Mouse (Mus musculus): ENCODE data around the gene Gnaq. TPM values are rescaled to one million over a fixed set of nuclear protein-coding genes. Genes with fewer than 3 reads are reported as not detected.

Gene Gnaq
- total RNA-seq, 1 experiment, result 17.8 TPM

DNA sequence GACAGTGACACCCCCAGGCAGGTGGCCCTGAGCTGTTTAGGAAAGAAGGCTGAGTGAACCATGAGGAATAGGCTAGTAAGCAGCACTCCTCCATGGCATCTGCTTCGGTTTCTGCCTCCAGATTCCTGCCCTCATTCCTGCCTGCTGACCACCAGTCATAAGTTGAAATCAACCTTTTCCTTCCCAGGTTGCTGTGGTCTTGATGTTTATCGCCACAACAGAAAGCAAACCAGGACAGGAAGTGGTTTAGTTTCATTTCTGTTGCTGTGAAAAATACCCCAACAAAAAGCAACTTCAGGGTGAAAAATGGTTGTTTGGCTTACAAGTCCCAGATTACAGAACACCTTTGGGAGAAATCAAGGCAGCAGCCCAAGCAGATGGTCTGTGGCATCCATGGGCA, 249.8 kb downstream of the Gnaq start:
- Histone ChIP-seq H3K9ac (ENCODE audit: insufficient read depth, low read depth, low read length, poor library complexity, severe bottlenecking) (no peak overlapping the region), H3K27ac (ENCODE audit: insufficient read depth, low read depth, low read length, poor library complexity, severe bottlenecking) (no peak overlapping the region), H3K4me1 (ENCODE audit: control insufficient read depth in 2 of 2, insufficient read depth in 2 of 2, low read length in 2 of 2, poor library complexity in 1 of 2) (no peaks in the 10 kb centered on the region), H3K4me3 (ENCODE audit: insufficient read depth in 1 of 2, low read depth in 1 of 2, low read length in 2 of 2, poor library complexity in 1 of 2, severe bottlenecking in 1 of 2) (no peak overlapping the region), H3K36me3 (ENCODE audit: control insufficient read depth, insufficient read depth, low read length, poor library complexity, severe bottlenecking) (peaks cover 6% of the 10 kb centered on the region; the same call in 1 of the 2 replicates), H3K9me3 (ENCODE audit: control insufficient read depth, insufficient read depth, low read depth, low read length) (no peaks in the 10 kb centered on the region)
- DNase-seq (ENCODE audit: low read depth, low spot score), result no peak
- in situ Hi-C loops (cut with MboI; ENCODE audit: low sequenced_read_pairs in 2 of 2, unreplicated experiment in 2 of 2), result no loop called here
- TF ChIP-seq ZC3H11A (IDR thresholded peaks at IDR 0.05; ENCODE audit: borderline replicate concordance, low read depth, low read length) (no peak), CHD2 (IDR thresholded peaks at IDR 0.05; ENCODE audit: low read depth, low read length) (no peak), MAFK (IDR thresholded peaks at IDR 0.05; ENCODE audit: insufficient read depth, low read depth, low read length) (no peak), ZNF384 (IDR thresholded peaks at IDR 0.05; ENCODE audit: low read depth, low read length) (no peak), HCFC1 (IDR thresholded peaks at IDR 0.05; ENCODE audit: borderline replicate concordance, insufficient read depth, low read length) (no peak)

DNA sequence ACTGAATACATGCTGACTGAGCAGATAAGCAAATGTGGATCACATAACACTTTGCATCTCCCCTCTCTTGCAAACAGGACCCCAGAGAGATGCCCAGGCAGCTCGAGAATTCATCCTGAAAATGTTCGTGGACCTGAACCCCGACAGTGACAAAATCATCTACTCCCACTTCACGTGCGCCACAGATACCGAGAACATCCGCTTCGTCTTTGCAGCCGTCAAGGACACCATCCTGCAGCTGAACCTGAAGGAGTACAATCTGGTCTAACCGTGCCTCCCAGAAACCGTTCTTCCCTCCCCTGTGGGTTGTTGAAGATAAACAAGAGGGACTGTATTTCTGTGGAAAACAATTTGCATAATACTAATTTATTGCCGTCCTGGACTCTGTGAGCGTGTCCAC, 250.5 kb downstream of the Gnaq start:
- peaks cover 6% of the 10 kb centered on the region; the same call in 1 of the 2 replicates for H3K36me3 ChIP-seq (ENCODE audit: control insufficient read depth, insufficient read depth, low read length, poor library complexity, severe bottlenecking)
- in situ Hi-C loops (cut with MboI; ENCODE audit: low sequenced_read_pairs in 2 of 2, unreplicated experiment in 2 of 2), result no loop called here

GRCm38 (mm10) chr19:16384094-16384493, 251.5 kb downstream of the Gnaq start:
- in situ Hi-C loops (cut with MboI; ENCODE audit: low sequenced_read_pairs in 2 of 2, unreplicated experiment in 2 of 2), result no loop called here
- DNase-seq (ENCODE audit: low read depth, low spot score), result no peak
- Histone ChIP-seq H3K9ac (ENCODE audit: insufficient read depth, low read depth, low read length, poor library complexity, severe bottlenecking) (no peak overlapping the region), H3K36me3 (ENCODE audit: control insufficient read depth, insufficient read depth, low read length, poor library complexity, severe bottlenecking) (peaks cover 4% of the 10 kb centered on the region; the same call in 1 of the 2 replicates), H3K9me3 (ENCODE audit: control insufficient read depth, insufficient read depth, low read depth, low read length) (no peaks in the 10 kb centered on the region), H3K4me3 (ENCODE audit: insufficient read depth in 1 of 2, low read depth in 1 of 2, low read length in 2 of 2, poor library complexity in 1 of 2, severe bottlenecking in 1 of 2) (no peak overlapping the region), H3K4me1 (ENCODE audit: control insufficient read depth in 2 of 2, insufficient read depth in 2 of 2, low read length in 2 of 2, poor library complexity in 1 of 2) (no peaks in the 10 kb centered on the region), H3K27ac (ENCODE audit: insufficient read depth, low read depth, low read length, poor library complexity, severe bottlenecking) (no peak overlapping the region)
- TF ChIP-seq MAFK (IDR thresholded peaks at IDR 0.05; ENCODE audit: insufficient read depth, low read depth, low read length) (no peak), ZC3H11A (IDR thresholded peaks at IDR 0.05; ENCODE audit: borderline replicate concordance, low read depth, low read length) (no peak), CHD2 (IDR thresholded peaks at IDR 0.05; ENCODE audit: low read depth, low read length) (no peak), HCFC1 (IDR thresholded peaks at IDR 0.05; ENCODE audit: borderline replicate concordance, insufficient read depth, low read length) (no peak), ZNF384 (IDR thresholded peaks at IDR 0.05; ENCODE audit: low read depth, low read length) (no peak)

More for the DNA sequence above, 250.5 kb downstream of the Gnaq start:
- no peak overlapping the region for H3K9ac ChIP-seq (ENCODE audit: insufficient read depth, low read depth, low read length, poor library complexity, severe bottlenecking)
- peak; percentile 31; the same call in 1 of the 2 replicates for TF ChIP-seq MAFK (IDR thresholded peaks at IDR 0.05; ENCODE audit: insufficient read depth, low read depth, low read length)
- no peak for TF ChIP-seq CHD2 (IDR thresholded peaks at IDR 0.05; ENCODE audit: low read depth, low read length)
- no peak for TF ChIP-seq ZNF384 (IDR thresholded peaks at IDR 0.05; ENCODE audit: low read depth, low read length)
- no peaks in the 10 kb centered on the region for H3K4me1 ChIP-seq (ENCODE audit: control insufficient read depth in 2 of 2, insufficient read depth in 2 of 2, low read length in 2 of 2, poor library complexity in 1 of 2)
- no peaks in the 10 kb centered on the region for H3K9me3 ChIP-seq (ENCODE audit: control insufficient read depth, insufficient read depth, low read depth, low read length)
- no peak overlapping the region for H3K27ac ChIP-seq (ENCODE audit: insufficient read depth, low read depth, low read length, poor library complexity, severe bottlenecking)
- no peak overlapping the region for H3K4me3 ChIP-seq (ENCODE audit: insufficient read depth in 1 of 2, low read depth in 1 of 2, low read length in 2 of 2, poor library complexity in 1 of 2, severe bottlenecking in 1 of 2)
- no peak for DNase-seq (ENCODE audit: low read depth, low spot score)

GRCm38 (mm10) chr19:16384957-16385356, 252.3 kb downstream of the Gnaq start:
- in situ Hi-C loops (cut with MboI; ENCODE audit: low sequenced_read_pairs in 2 of 2, unreplicated experiment in 2 of 2), result no loop called here
- no peak for DNase-seq (ENCODE audit: low read depth, low spot score)
- TF ChIP-seq MAFK (IDR thresholded peaks at IDR 0.05; ENCODE audit: insufficient read depth, low read depth, low read length), result no peak
- no peak for TF ChIP-seq ZNF384 (IDR thresholded peaks at IDR 0.05; ENCODE audit: low read depth, low read length)
- no peak for TF ChIP-seq ZC3H11A (IDR thresholded peaks at IDR 0.05; ENCODE audit: borderline replicate concordance, low read depth, low read length)
- no peak for TF ChIP-seq HCFC1 (IDR thresholded peaks at IDR 0.05; ENCODE audit: borderline replicate concordance, insufficient read depth, low read length)
- no peak for TF ChIP-seq CHD2 (IDR thresholded peaks at IDR 0.05; ENCODE audit: low read depth, low read length)
- Histone ChIP-seq H3K36me3 (ENCODE audit: control insufficient read depth, insufficient read depth, low read length, poor library complexity, severe bottlenecking) (peaks cover 2% of the 10 kb centered on the region; the same call in 1 of the 2 replicates), H3K9ac (ENCODE audit: insufficient read depth, low read depth, low read length, poor library complexity, severe bottlenecking) (no peak overlapping the region), H3K27ac (ENCODE audit: insufficient read depth, low read depth, low read length, poor library complexity, severe bottlenecking) (no peak overlapping the region; the same call in 1 of the 2 replicates), H3K4me3 (ENCODE audit: insufficient read depth in 1 of 2, low read depth in 1 of 2, low read length in 2 of 2, poor library complexity in 1 of 2, severe bottlenecking in 1 of 2) (no peak overlapping the region), H3K9me3 (ENCODE audit: control insufficient read depth, insufficient read depth, low read depth, low read length) (no peaks in the 10 kb centered on the region), H3K4me1 (ENCODE audit: control insufficient read depth in 2 of 2, insufficient read depth in 2 of 2, low read length in 2 of 2, poor library complexity in 1 of 2) (no peaks in the 10 kb centered on the region)

DNA sequence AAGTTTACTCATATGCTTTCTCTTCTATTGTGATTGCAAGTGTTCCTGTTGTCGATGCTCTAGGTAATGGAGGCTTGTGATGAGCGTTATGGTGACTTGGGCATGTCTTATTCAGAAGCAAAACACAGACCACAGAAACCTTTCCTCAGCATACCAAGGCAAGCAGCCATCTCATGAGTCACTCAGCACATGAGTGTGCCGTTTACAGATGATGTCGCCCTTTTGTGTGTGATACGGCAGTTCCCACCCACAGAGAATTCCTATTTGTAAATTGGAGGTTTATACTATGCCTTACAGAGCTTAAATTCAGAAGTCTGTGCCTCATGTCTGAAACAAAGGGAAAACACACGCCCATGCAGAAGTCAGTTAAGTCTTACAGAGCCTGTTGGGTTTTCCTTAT, 253.9 kb downstream of the Gnaq start:
- in situ Hi-C loops (cut with MboI; ENCODE audit: low sequenced_read_pairs in 2 of 2, unreplicated experiment in 2 of 2), result no loop called here
- Histone ChIP-seq H3K4me1 (ENCODE audit: control insufficient read depth in 2 of 2, insufficient read depth in 2 of 2, low read length in 2 of 2, poor library complexity in 1 of 2) (no peaks in the 10 kb centered on the region), H3K36me3 (ENCODE audit: control insufficient read depth, insufficient read depth, low read length, poor library complexity, severe bottlenecking) (peaks cover 2% of the 10 kb centered on the region; the same call in 1 of the 2 replicates), H3K4me3 (ENCODE audit: insufficient read depth in 1 of 2, low read depth in 1 of 2, low read length in 2 of 2, poor library complexity in 1 of 2, severe bottlenecking in 1 of 2) (no peak overlapping the region), H3K27ac (ENCODE audit: insufficient read depth, low read depth, low read length, poor library complexity, severe bottlenecking) (no peak overlapping the region), H3K9me3 (ENCODE audit: control insufficient read depth, insufficient read depth, low read depth, low read length) (no peaks in the 10 kb centered on the region), H3K9ac (ENCODE audit: insufficient read depth, low read depth, low read length, poor library complexity, severe bottlenecking) (no peak overlapping the region)
- DNase-seq (ENCODE audit: low read depth, low spot score), result no peak
- TF ChIP-seq HCFC1 (IDR thresholded peaks at IDR 0.05; ENCODE audit: borderline replicate concordance, insufficient read depth, low read length) (no peak), CHD2 (IDR thresholded peaks at IDR 0.05; ENCODE audit: low read depth, low read length) (no peak), ZNF384 (IDR thresholded peaks at IDR 0.05; ENCODE audit: low read depth, low read length) (no peak), MAFK (IDR thresholded peaks at IDR 0.05; ENCODE audit: insufficient read depth, low read depth, low read length) (no peak), ZC3H11A (IDR thresholded peaks at IDR 0.05; ENCODE audit: borderline replicate concordance, low read depth, low read length) (no peak)

Measured in ES-E14 (cell line).